In the genomic region with DNA sequence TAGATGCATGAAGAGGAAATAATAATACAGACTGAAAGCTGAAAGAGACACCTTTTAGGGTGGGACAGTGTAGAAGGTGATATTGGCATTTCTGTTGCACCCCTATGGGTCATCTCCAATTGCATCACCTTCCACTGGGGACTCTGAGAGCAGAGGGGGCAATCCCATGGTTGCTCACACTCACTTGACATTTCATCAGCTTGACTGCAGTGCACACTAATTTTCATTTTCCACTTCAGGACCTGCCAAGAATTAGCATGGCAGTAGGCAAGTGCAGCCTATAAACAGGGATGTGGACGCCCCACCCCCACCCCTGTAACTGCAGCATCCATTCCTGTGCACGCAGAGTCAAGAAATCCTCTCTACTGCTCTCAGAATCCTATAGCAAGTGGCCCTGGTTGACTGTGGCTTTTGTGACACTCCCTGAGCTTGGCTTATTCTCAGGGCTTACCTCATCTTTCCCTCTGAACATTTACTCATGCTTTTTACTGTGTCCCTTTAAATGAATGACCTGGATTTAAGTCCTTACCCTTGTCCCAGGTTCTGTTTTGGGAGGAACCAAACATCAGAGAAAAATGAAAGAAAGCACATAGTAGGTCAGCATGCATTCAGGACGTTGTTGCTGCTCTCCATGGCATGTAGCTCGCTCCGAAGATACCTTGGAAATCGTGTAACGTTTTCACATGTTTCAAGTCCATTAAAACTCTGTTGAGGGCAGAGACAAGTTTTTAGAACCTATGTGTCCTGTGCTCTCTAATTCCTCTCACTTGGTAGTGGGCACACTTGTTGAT, we compare ENCODE assay signal across 17 mouse cellular contexts.
"Had no signal": no experiment of that assay in that cellular context is flagged by ENCODE, and none has a peak within 500 bp of the region (broad histone marks: within the 10 kb centered on the region; RNA-seq: fewer than 3 reads in every experiment).

No protein-coding gene starts in this region.

- H3K27ac ChIP-seq: neural tube, embryonic 12.5 days; neural tube, embryonic 13.5 days; neural tube, embryonic 15.5 days; stomach, embryonic 15.5 days; stomach, postnatal 0 days had no signal

- H3K4me3 ChIP-seq: neural tube, embryonic 12.5 days; neural tube, embryonic 13.5 days; neural tube, embryonic 15.5 days; stomach, embryonic 15.5 days had no signal

- H3K4me1 ChIP-seq: neural tube, embryonic 12.5 days; neural tube, embryonic 13.5 days; neural tube, embryonic 15.5 days; stomach, embryonic 15.5 days had no signal

- H3K4me2 ChIP-seq: neural tube, embryonic 12.5 days; neural tube, embryonic 13.5 days; neural tube, embryonic 15.5 days; stomach, embryonic 15.5 days had no signal

- DNase-seq: retina, postnatal 1 day; right cerebral cortex, adult 18-20 months; right cerebral cortex, postnatal 14 days; right cerebral cortex, postnatal 25 days; right cerebral cortex, postnatal 4 days; spleen, adult 18-20 months; thymus, adult 18-20 months; thymus, adult 2 months; thymus, postnatal 14 days; thymus, postnatal 25 days; thymus, postnatal 36 days; thymus, postnatal 4 days had no signal

- H3K27me3 ChIP-seq: neural tube, embryonic 12.5 days; neural tube, embryonic 13.5 days; neural tube, embryonic 15.5 days; stomach, embryonic 15.5 days had no signal

- H3K9ac ChIP-seq: neural tube, embryonic 12.5 days; neural tube, embryonic 13.5 days; neural tube, embryonic 15.5 days; stomach, embryonic 15.5 days had no signal

- H3K9me3 ChIP-seq: neural tube, embryonic 12.5 days; neural tube, embryonic 13.5 days; neural tube, embryonic 15.5 days; stomach, embryonic 15.5 days had no signal

- H3K36me3 ChIP-seq: neural tube, embryonic 12.5 days; neural tube, embryonic 13.5 days; neural tube, embryonic 15.5 days; stomach, embryonic 15.5 days had no signal
